Mouse (Mus musculus): ENCODE results near the gene Efcab14.

Efcab14 gene

GRCm38 (mm10) chr4:115777627-115778026 is 40.1 kb downstream of the Efcab14 start:
- no peak for DNase-seq (ENCODE audit: low read depth)

DNA sequence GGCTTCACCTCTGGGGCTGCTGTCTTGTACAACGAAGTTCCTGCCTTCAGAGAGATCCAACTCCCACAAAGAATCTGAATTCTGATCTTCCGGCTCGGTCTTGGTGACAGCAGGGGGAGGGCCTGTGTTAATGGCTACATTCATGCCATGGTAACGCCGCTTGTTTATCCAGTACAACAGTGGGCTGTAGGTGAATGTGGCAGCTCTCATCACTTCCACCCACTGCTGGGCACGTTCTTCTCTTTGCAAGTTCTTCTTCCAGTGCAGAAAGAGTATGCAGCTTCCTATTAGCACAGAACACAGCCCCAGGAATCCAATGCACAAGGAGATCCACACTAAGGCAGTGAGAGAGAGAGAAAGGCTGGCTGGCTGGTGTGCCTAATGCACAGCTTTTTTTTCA is 42.7 kb downstream of the Efcab14 start:
- no peak for DNase-seq (ENCODE audit: low read depth)

- DNase-seq (ENCODE audit: low read depth): no peak
These were observed 43.4 kb downstream of the Efcab14 start, which contains the start of gene Tex38 for GRCm38 (mm10) chr4:115780918-115781317. Tex38 (minus strand) TSS chr4:115781018.

- no peak for DNase-seq (ENCODE audit: low read depth)
These were observed 44.7 kb downstream of the Efcab14 start for GRCm38 (mm10) chr4:115782026-115782805.

DNA sequence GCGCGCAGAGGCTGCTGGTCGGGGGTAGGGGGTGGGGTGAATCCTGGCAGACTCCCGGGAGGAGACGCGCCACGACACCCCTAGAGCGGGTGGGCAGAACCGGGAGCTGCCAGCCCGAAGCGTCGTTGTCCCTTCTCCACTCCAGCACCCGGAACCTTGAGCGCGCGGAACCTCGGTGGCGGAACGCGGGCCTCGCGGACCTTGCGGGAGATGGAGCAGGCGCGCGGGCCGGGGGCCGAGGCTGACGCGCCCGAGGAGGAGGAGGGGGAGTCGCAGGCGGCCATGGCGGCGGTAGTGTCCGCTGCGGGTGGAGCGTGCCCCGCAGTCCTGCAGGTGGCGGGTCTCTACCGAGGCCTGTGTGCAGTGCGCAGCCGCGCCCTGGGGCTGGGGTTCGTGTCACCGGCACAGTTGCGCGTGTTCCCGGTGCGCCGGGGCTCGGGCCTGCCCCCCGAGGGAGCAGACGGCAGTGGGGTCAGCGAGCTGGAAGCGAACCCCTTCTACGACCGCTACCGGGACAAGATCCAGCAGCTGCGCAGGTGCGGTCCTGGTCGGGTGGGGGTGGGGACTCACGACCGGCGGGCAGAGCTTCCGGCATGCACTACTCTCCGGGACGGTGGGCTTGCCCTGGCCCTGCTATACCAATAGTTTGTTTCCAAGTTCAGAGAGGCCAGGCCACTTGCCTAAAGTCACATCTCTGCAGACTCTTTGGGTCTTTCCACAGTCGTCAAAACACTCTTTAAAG is 47.4 kb downstream of the Efcab14 start, which contains the start of gene Atpaf1:
Atpaf1 (plus strand) TSS at position 44 of the 742 bp plus-strand sequence.
- peak; percentile 79 for DNase-seq (ENCODE audit: low read depth)

GRCm38 (mm10) chr4:115785511-115786034 is 48.0 kb downstream of the Efcab14 start:
- peak; percentile 45 for DNase-seq (ENCODE audit: low read depth)

DNA sequence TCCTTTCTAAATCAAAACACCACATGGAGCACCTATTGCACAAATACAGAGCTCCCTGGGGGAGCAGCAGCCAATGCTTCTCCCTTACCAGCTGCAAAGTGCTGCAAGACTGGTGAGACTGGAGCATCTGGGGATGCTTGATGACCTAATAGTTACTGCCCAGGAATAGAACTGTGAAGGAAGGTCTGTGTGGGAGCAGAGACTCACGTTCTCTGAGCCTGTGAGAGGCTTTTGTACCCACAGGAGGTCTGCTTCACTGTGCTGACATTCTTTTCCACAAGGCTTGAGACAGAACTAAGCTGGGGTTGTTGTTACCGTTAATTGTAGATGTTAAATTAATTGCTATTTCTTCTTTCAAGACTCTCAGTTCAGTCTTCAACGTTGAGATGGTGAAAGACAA is 53.3 kb downstream of the Efcab14 start:
- no peak for DNase-seq (ENCODE audit: low read depth)

DNA sequence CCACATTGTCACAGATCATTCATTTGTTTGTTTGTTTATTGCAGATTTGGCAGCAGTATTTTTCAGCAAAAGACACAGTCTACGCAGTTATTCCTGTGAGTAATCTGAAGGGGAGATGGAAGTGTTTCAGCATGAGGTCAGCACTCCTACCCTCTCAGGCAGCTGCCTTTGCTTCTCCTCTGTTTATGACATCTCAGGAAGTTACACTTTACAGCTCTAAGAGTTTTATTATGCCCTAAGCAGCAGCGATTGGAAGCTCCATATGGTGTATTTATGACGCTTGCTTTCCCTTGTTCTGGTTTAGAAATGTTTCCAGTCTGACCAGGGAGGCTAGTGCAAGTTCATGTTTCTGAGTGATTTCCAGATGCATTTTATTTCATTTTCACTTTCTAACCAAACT is 57.8 kb downstream of the Efcab14 start:
- no peak for DNase-seq (ENCODE audit: low read depth)

GRCm38 (mm10) chr4:115799981-115800380 is 62.4 kb downstream of the Efcab14 start:
- no peak for DNase-seq (ENCODE audit: low read depth)

GRCm38 (mm10) chr4:115812326-115812725 is 74.8 kb downstream of the Efcab14 start:
- no peak for DNase-seq (ENCODE audit: low read depth)

DNA sequence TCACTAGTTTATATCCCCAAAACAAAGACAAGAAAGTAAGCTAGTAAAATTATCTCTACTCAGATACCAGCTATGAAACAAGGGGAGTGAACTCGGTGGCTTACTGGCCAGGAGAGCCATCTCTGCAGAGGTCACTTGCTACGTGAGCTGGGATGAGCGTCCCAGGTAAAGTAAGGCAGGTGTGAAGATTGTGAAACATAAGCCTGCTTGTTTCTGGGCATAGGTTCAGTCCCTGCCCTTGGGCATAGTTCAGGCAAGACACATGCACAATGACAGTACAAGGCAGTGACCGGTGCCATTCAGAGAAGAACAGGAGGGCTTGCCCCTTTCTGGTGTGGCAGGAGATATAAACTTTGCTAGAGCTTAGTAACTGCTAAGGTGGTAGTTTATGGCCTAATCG is 78.1 kb downstream of the Efcab14 start:
- no peak for DNase-seq (ENCODE audit: low read depth)

DNA sequence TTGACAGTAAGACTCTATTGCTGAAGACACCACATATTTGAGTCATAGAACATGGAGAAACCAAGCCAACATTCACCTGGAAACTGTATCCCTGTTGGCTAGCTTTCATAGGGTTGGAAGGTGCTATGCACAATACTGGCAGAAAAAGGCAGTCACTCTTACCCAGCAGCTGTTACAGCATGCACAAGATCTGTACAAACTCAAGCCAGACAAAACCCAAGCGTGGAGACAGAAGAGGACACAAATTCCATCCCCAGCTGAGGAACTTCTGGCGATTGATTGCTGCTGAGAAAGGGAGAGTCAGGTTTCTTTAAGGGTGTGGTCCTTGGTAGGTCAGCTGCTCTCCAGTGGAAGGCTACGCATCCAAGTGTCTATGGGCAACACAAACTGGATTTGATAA is 82.7 kb downstream of the Efcab14 start:
- no peak for DNase-seq (ENCODE audit: low read depth)

GRCm38 (mm10) chr4:115820944-115821343 is 83.4 kb downstream of the Efcab14 start:
- no peak for DNase-seq (ENCODE audit: low read depth)

DNA sequence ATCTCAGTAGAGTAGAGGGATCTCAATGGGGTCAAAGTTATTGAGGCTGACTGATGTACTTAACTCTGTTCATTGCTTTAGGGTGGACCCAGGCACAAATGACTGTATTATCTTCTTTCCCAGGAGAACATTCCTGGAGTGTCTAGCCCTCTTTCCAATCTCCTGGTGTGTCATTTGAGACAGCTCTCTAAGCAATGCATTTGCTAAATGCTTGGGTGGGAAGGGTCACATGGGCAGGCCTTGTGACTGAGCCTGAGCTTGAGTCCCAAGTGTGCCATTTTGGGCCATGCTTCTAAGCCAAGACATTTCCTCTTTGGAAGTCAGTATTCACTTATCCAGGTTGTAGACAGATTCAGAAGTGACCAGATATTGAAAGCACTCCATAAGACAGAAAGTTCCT is 83.9 kb downstream of the Efcab14 start:
- DNase-seq (ENCODE audit: low read depth): no peak

DNA sequence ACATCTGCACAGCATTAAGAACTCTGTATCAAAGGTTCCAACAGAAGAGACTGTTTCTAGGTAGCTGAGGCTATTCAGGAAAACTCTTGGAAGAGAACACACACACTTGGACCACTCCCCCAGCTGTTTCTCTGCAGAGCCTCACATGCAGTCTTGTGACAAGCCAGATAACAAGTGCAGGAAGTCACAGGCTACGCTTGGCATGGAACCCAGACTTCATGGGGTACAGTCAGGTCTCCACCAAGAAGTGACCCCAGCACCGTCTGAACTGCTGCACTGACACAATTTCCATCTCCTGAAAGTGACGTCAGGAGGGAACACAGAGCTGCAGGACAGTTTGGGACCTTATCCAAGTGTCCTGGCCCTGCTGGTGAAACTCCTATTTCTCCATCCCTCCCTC is 84.4 kb downstream of the Efcab14 start:
- DNase-seq (ENCODE audit: low read depth): no peak

DNA sequence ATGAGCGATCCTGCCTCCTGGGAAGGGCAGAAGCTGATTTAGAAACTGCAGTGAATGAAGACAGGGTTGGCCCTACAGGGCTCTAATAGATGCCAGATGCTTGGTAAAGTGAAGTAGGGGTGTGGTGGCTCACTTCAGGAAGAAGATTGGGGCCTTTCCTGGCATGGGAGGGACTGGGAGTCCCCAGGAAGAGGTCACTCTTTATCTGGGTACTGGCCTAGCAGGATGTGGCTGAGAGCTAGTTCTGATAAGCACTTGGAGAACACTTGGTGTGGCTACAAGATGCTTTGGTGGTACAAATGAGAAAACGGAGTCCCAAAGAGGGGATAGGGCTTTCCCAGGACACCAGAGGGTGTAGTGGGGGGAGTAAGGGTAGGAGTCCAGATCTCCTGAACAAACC is 86.6 kb downstream of the Efcab14 start:
- DNase-seq (ENCODE audit: low read depth): no peak

GRCm38 (mm10) chr4:115825271-115825670 is 87.7 kb downstream of the Efcab14 start:
- DNase-seq (ENCODE audit: low read depth): no peak
